Mouse (Mus musculus): ENCODE results near the gene Tfap2b.

Gene Tfap2b

DNA sequence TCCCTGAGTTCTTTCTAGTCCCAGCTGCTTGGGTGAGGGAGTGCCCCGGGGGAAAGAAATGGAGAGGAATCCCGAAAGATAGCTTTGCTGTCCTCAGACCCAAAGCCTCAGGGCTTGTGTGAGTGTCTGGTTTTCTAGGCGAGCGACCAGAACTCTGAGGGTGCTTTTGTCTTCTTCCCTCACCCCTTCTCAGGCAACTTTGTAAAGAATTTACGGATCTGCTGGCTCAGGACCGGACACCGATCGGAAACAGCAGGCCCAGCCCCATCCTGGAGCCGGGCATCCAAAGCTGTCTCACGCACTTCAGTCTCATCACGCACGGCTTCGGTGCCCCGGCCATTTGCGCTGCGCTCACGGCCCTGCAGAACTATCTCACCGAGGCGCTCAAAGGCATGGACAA is 25.1 kb downstream of the Tfap2b start:
- no peak for DNase-seq

DNA sequence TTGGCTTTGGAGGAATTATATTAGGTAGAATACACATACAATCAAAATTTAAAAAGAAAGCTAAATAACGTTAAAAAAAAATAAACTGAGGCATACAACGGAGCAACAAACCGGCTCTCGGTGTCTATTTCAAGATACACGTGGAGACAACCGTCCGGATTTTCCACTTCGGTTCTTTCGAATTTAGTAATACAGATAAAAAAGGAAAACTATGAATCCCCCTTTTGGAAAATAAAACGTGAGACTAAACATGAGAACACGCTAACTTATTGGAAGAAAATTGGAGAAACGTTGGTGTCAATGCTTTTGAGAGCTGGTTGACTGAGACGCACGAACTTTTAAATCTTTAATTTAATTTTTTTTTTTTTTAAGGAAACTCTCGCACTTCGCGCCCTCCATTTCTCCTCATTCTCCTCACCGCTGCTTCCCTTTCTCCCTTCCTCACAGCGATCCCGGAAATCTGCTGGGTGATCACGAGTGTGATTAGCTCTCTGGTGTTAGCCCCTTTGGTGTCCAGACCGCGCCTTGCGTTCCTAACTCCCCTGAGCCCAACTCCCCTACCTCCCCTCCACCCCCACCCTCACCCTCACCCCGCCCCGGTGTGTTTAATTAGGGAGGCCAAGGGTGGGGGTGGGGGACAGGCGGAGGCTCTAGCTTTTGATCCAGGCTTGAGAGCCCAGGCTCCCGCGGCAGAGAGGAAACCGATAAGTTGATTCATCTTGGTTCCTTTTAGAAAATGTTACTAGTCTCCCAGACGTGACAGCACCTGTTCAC is 25.9 kb downstream of the Tfap2b start:
- DNase-seq: no peak

DNA sequence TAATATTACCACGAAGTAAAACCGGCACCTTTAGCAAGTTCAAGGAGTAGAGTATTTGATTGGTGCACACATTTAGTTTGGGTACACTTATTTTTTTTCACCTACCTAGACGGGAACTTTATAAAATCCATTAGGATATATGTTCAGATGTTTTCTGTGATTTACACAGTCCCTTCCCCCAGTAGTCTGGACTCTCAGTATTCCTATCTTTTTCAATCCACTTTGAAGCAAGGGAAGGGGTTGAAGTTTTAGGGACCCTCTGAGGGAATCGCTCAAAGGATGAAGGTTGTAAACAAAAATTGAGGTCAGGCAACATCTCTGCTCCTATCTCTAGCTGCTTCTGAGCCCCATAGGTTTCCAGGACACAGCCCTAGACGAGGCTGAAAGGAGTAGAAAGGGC is 27.3 kb downstream of the Tfap2b start:
- DNase-seq: no peak

- DNase-seq: peak; percentile 47
These were observed 27.9 kb downstream of the Tfap2b start for GRCm38 (mm10) chr1:19236591-19236990.

DNA sequence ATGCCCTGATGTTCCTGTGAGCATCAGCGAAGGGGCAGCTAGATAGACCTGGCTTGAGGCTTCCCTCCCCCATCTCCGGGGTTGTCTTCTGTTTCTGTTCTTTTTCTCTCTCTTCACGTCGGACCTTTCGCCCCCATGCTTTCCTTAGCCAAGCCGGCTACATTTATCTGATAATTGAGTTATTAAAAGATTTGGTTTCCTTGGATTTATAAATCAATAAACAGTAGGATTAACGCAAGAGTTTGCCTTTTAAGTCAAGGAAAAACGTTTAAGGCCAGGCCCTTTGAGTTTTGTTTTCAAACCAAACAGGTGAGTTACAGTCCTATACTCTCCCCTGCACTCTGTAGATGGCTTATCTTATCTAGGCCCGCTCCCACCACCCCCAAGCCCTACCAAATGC is 28.3 kb downstream of the Tfap2b start:
- no peak for DNase-seq

DNA sequence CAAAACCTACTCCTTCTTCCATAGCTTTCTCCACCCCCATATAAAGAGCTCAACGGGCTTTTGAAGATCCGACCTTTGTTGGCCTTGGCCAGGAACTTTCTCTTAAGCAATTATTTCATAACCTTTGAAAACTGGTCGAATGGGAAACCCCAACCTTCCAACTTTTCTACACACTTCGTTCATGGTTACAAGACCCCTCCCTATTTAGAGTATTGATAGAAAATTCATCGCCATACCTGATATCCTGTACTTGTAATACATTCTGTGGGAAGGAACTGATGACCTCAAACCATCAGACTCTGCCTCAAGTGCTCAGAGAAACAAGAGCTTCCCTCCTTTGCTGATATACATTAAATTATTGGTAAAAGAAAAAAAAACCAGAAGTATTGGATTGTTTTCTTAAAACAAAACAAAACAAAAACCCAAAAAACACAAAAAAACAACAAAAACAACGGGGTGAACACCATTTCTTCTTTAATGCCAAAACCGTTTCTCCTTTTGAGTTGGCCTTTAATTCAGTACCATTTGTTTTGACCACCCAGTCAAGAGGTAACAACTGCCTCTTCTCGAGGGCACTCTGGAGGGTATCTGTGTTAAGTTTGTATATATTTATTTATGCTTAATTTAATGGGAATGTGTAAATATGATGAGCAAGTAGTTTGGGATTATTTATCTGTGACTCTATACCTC is 29.2 kb downstream of the Tfap2b start:
- DNase-seq: no peak

- peak; percentile 40 for DNase-seq
These were observed 31.3 kb downstream of the Tfap2b start for GRCm38 (mm10) chr1:19240054-19240453.

GRCm38 (mm10) chr1:19241316-19241715 is 32.6 kb downstream of the Tfap2b start:
- DNase-seq: peak; percentile 47

GRCm38 (mm10) chr1:19242021-19242420 is 33.3 kb downstream of the Tfap2b start:
- no peak for DNase-seq

DNA sequence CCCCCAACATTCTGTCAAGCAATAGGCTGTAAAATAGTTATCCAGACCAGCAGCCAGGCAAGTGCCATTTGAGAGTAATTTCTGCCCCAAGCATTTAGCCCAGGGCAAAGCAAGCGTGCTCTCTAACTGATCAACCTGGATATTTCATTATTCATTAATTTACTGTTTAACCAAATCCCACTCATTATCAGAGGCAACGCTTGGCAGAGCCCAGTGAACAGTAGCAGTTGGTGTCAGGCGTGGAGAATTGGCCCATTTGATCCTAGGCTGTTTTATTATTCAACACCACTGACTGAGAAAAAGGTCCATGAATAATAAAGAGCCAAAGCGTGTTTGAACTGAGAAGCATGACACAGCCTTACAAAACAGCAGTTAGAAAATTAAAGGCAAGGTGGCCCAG is 36.3 kb downstream of the Tfap2b start:
- peak; percentile 71 for DNase-seq

- no peak for DNase-seq
These were observed 42.6 kb downstream of the Tfap2b start for GRCm38 (mm10) chr1:19251286-19251685.

GRCm38 (mm10) chr1:19269596-19269995 is 60.9 kb downstream of the Tfap2b start:
- DNase-seq: no peak
